Mouse (Mus musculus) liver, embryonic 11.5 days (tissue): ENCODE results near the gene Kif5a. TPM values are rescaled to one million over a fixed set of nuclear protein-coding genes. Genes with fewer than 3 reads are reported as not detected.

Experiments
- ATAC-seq: fragments of 200-750 bp; cut with Nextera tagmentation; replicated peaks from 2 replicates; pipeline ENCODE4 v1.8.0; 2017; ENCODE audit warnings: moderate number of reproducible peaks, mild to moderate bottlenecking, moderate TSS enrichment, moderate library complexity; ENCODE audit not compliant: low FRiP score
- DNase-seq: peaks from one replicate; pipeline ENCODE4 v3.0.0-alpha.2; 2017; ENCODE audit warnings: low spot score
- H3K27ac ChIP-seq: fragments of 300-500 bp; sonication (generic); 2 replicates; pipeline ENCODE4 v1.5.1; 2014; ENCODE audit warnings: mild to moderate bottlenecking, low read depth, low read length, control low read depth
- H3K27me3 ChIP-seq: fragments of 300-500 bp; sonication (generic); replicated peaks from 2 replicates; pipeline ENCODE4 v1.6.1; 2014; ENCODE audit warnings: low read length, mixed read lengths; ENCODE audit not compliant: control insufficient read depth, insufficient read depth
- H3K36me3 ChIP-seq: fragments of 300-500 bp; sonication (generic); 2 replicates; pipeline ENCODE4 v1.6.1; 2014; ENCODE audit warnings: mild to moderate bottlenecking, low read length, moderate library complexity, mixed read lengths; ENCODE audit not compliant: control insufficient read depth, insufficient read depth
- H3K4me1 ChIP-seq: fragments of 300-500 bp; sonication (generic); replicated peaks from 2 replicates; pipeline ENCODE4 v1.6.1; 2014; ENCODE audit warnings: low read length, mixed read lengths; ENCODE audit not compliant: control insufficient read depth, insufficient read depth
- H3K4me2 ChIP-seq: fragments of 300-500 bp; sonication (generic); 2 replicates; pipeline ENCODE4 v1.6.1; 2014; ENCODE audit warnings: mild to moderate bottlenecking, control low read depth, moderate library complexity
- H3K4me3 ChIP-seq: fragments of 300-500 bp; sonication (generic); 2 replicates; pipeline ENCODE4 v1.5.1; 2014; ENCODE audit warnings: low read depth, low read length, control low read depth
- H3K9ac ChIP-seq: fragments of 300-500 bp; sonication (generic); 2 replicates; pipeline ENCODE4 v1.6.1; 2014; ENCODE audit warnings: low read depth, low read length, control low read depth
- H3K9me3 ChIP-seq: fragments of 300-500 bp; sonication (generic); 2 replicates; pipeline ENCODE4 v1.6.1; 2016; ENCODE audit warnings: low read length, inconsistent platforms, mixed read lengths; ENCODE audit not compliant: control insufficient read depth
- WGBS: fragments of 180-500 bp; shearing (Covaris S2); extraction: QIAGEN DNeasy Blood & Tissue Kit; methylation state at CpG from one replicate; pipeline ENCODE4 v1.1.7; 2014; 5-methylcytosine and 5-hydroxymethylcytosine counted together
- polyA plus RNA-seq: library from polyadenylated mRNA; unstranded; fragments of >200 nt; fragmentation: Nextera tagmentation; extraction: Ambion mirVana; gene quantifications from 2 replicates; pipeline ENCODE4 v1.2.1, GENCODE M21; 2014

Gene Kif5a
- polyA plus RNA-seq, 1 experiment from 2014 or later = 1.4 TPM

- ATAC-seq (no peak), DNase-seq (no peak)
- peak overlapping the region; percentile 94 for H3K4me2 ChIP-seq
- H3K4me3 ChIP-seq = peak overlapping the region; percentile 95
- peak overlapping the region; percentile 84 for H3K27ac ChIP-seq
- no peaks in the 10 kb centered on the region for H3K9me3 ChIP-seq
- H3K27me3 ChIP-seq = no peaks in the 10 kb centered on the region
- peaks cover 35% of the 10 kb centered on the region for H3K4me1 ChIP-seq
- peaks cover 11% of the 10 kb centered on the region for H3K36me3 ChIP-seq
- H3K9ac ChIP-seq = peak overlapping the region; percentile 92
- WGBS = 66% methylated on average over 13 of the region's 13 CpGs
These were observed 53.1 kb downstream of the Kif5a start for GRCm38 (mm10) chr10:127209928-127210570.

GRCm38 (mm10) chr10:127208921-127209320, 54.2 kb downstream of the Kif5a start:
- 81% methylated on average over 4 of the region's 4 CpGs for WGBS
- Histone ChIP-seq H3K27me3 (no peaks in the 10 kb centered on the region), H3K27ac (peak overlapping the region; percentile 13; the same call in 1 of the 2 replicates), H3K9me3 (no peaks in the 10 kb centered on the region), H3K4me3 (peak overlapping the region; percentile 95; the same call in 1 of the 2 replicates), H3K4me1 (peaks cover 38% of the 10 kb centered on the region), H3K4me2 (peak overlapping the region; percentile 94; the same call in 1 of the 2 replicates), H3K9ac (no peak overlapping the region), H3K36me3 (peaks cover 20% of the 10 kb centered on the region)
- no peak for ATAC-seq
- no peak for DNase-seq

- H3K4me3 ChIP-seq = peak overlapping the region; percentile 37
- H3K27ac ChIP-seq = peak overlapping the region; percentile 100
- H3K9me3 ChIP-seq = no peaks in the 10 kb centered on the region
- H3K4me2 ChIP-seq = peak overlapping the region; percentile 65
- ATAC-seq (peak; percentile 93), DNase-seq (peak; percentile 66)
- peaks cover 36% of the 10 kb centered on the region for H3K36me3 ChIP-seq
- peaks cover 49% of the 10 kb centered on the region for H3K4me1 ChIP-seq
- no peaks in the 10 kb centered on the region for H3K27me3 ChIP-seq
- 38% methylated on average over 10 of the region's 10 CpGs for WGBS
- H3K9ac ChIP-seq = peak overlapping the region; percentile 74
These were observed 57.8 kb downstream of the Kif5a start for GRCm38 (mm10) chr10:127205373-127205772.

- Histone ChIP-seq H3K27me3 (no peaks in the 10 kb centered on the region), H3K9me3 (no peaks in the 10 kb centered on the region), H3K4me1 (peaks cover 41% of the 10 kb centered on the region), H3K4me2 (peak overlapping the region; percentile 65), H3K9ac (peak overlapping the region; percentile 74), H3K27ac (peak overlapping the region; percentile 100), H3K36me3 (peaks cover 40% of the 10 kb centered on the region), H3K4me3 (peak overlapping the region; percentile 37; the same call in 1 of the 2 replicates)
- peak; percentile 5; the same call in 1 of the 2 replicates for ATAC-seq
- 55% methylated on average over 5 of the region's 5 CpGs for WGBS
- no peak for DNase-seq
These were observed 58.6 kb downstream of the Kif5a start for GRCm38 (mm10) chr10:127204589-127204988.

GRCm38 (mm10) chr10:127203106-127203505, 60.0 kb downstream of the Kif5a start:
- peaks cover 37% of the 10 kb centered on the region for H3K4me1 ChIP-seq
- peak overlapping the region; percentile 57 for H3K9ac ChIP-seq
- H3K27ac ChIP-seq = peak overlapping the region; percentile 100
- H3K27me3 ChIP-seq = no peaks in the 10 kb centered on the region
- peak overlapping the region; percentile 53 for H3K4me2 ChIP-seq
- WGBS = 53% methylated on average over 3 of the region's 3 CpGs
- no peaks in the 10 kb centered on the region for H3K9me3 ChIP-seq
- H3K36me3 ChIP-seq = peaks cover 44% of the 10 kb centered on the region
- peak; percentile 77 for ATAC-seq
- DNase-seq = no peak
- H3K4me3 ChIP-seq = peak overlapping the region; percentile 21; the same call in 1 of the 2 replicates

GRCm38 (mm10) chr10:127200279-127200678, 62.9 kb downstream of the Kif5a start:
- no peak for DNase-seq
- WGBS = 79% methylated on average over 8 of the region's 8 CpGs
- H3K9ac ChIP-seq = no peak overlapping the region
- no peak overlapping the region for H3K27ac ChIP-seq
- no peak for ATAC-seq
- no peak overlapping the region for H3K4me3 ChIP-seq
- no peaks in the 10 kb centered on the region for H3K27me3 ChIP-seq
- H3K4me2 ChIP-seq = no peak overlapping the region
- peaks cover 31% of the 10 kb centered on the region for H3K4me1 ChIP-seq
- peaks cover 36% of the 10 kb centered on the region for H3K36me3 ChIP-seq
- H3K9me3 ChIP-seq = no peaks in the 10 kb centered on the region

GRCm38 (mm10) chr10:127199474-127199873, 63.7 kb downstream of the Kif5a start:
- Histone ChIP-seq H3K36me3 (peaks cover 31% of the 10 kb centered on the region), H3K27ac (no peak overlapping the region)
- 84% methylated on average over 11 of the region's 11 CpGs for WGBS

GRCm38 (mm10) chr10:127199068-127199467, 64.1 kb downstream of the Kif5a start:
- Histone ChIP-seq H3K4me1 (peaks cover 31% of the 10 kb centered on the region), H3K9ac (no peak overlapping the region), H3K4me3 (no peak overlapping the region), H3K9me3 (no peaks in the 10 kb centered on the region), H3K27me3 (no peaks in the 10 kb centered on the region), H3K27ac (no peak overlapping the region), H3K4me2 (no peak overlapping the region), H3K36me3 (peaks cover 28% of the 10 kb centered on the region)
- ATAC-seq (no peak), DNase-seq (no peak)
- 75% methylated on average over 5 of the region's 5 CpGs for WGBS

More at GRCm38 (mm10) chr10:127199474-127199873, 63.7 kb downstream of the Kif5a start:
- H3K4me3 ChIP-seq = no peak overlapping the region
- no peaks in the 10 kb centered on the region for H3K9me3 ChIP-seq
- no peak overlapping the region for H3K4me2 ChIP-seq
- ATAC-seq = no peak
- DNase-seq = no peak
- H3K4me1 ChIP-seq = peaks cover 31% of the 10 kb centered on the region
- H3K27me3 ChIP-seq = no peaks in the 10 kb centered on the region
- H3K9ac ChIP-seq = no peak overlapping the region

GRCm38 (mm10) chr10:127198492-127198891, 64.7 kb downstream of the Kif5a start:
- WGBS = 62% methylated on average over 2 of the region's 2 CpGs
- no peak for DNase-seq
- peaks cover 27% of the 10 kb centered on the region for H3K4me1 ChIP-seq
- H3K9me3 ChIP-seq = no peaks in the 10 kb centered on the region
- no peak overlapping the region for H3K4me3 ChIP-seq
- H3K27me3 ChIP-seq = no peaks in the 10 kb centered on the region
- H3K27ac ChIP-seq = peak overlapping the region; percentile 28
- no peak for ATAC-seq
- peaks cover 23% of the 10 kb centered on the region for H3K36me3 ChIP-seq
- H3K4me2 ChIP-seq = no peak overlapping the region
- H3K9ac ChIP-seq = no peak overlapping the region
